Mouse (Mus musculus): ENCODE data around the gene Rmnd5b.

DNA sequence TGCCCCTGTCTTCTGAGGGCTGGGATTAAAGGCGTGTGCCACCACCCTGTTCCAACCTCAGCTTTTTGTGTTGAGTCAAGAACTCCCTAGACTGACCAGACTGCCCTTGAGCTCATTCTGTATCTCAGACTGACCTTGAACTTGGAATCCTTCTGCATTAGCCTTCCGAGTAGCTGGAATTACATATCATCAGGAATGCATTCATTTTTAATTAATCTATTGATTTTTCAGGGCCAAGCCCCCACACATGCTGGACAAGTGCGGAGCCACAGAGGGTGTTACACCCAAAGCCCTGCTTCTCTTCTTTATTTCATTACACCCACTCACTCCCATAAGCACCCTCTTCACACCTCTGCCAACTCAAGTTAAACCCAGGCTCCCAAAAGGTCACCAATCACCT is 2.0 kb downstream of the Rmnd5b start:
- TF ChIP-seq CTCF (IDR thresholded peaks at IDR 0.05; ENCODE audit: borderline replicate concordance, control insufficient read depth, extremely low read depth, insufficient read depth, low read length, poor library complexity), result no peak
- no peak for TF ChIP-seq POLR2A (IDR thresholded peaks at IDR 0.05; ENCODE audit: control insufficient read depth, extremely low read depth, insufficient read depth, low read length, poor library complexity)

Data from thymus, adult 2 months (tissue).